Mouse (Mus musculus) central nervous system, embryonic 18 days (tissue): ENCODE data around the gene Stard10. TPM values are rescaled to one million over a fixed set of nuclear protein-coding genes. Genes with fewer than 3 reads are reported as not detected.

Source experiments
- polyA plus RNA-seq: library from polyadenylated mRNA; depleted of rRNA; stranded (reverse); fragments of >200 nt; gene quantifications from 2 replicates; pipeline ENCODE4 v1.2.3, GENCODE M21; 2012; rRNA removed

The Stard10 gene
- polyA plus RNA-seq: 15.6 and 16.3 TPM in 2 replicates

GRCm38 (mm10) chr7:101317014-101317413 lies at the start of gene Stard10:
Gene Stard10, plus strand, starts transcription at chr7:101317086.

GRCm38 (mm10) chr7:101301881-101302456 lies 14.9 kb upstream of the Stard10 start, which contains the start of gene Atg16l2:
Gene Atg16l2, minus strand, starts transcription at chr7:101302251.

GRCm38 (mm10) chr7:101347767-101348270 lies 30.9 kb downstream of the Stard10 start, which contains the start of gene Arap1:
Gene Arap1, plus strand, starts transcription at chr7:101348067.

Other genes with a start within 250 kb of the Stard10 start
- gene Fchsd2, start 224.2 kb upstream of the Stard10 start, polyA plus RNA-seq: 51.7 and 54.2 TPM in 2 replicates
- 44.7 and 47.5 TPM in 2 replicates for gene Atg16l2, start 14.8 kb upstream of the Stard10 start, polyA plus RNA-seq
- gene Arap1, start 31.0 kb downstream of the Stard10 start, polyA plus RNA-seq: 11.7 and 16.2 TPM in 2 replicates
- 0.63 TPM in 1 of 2 replicates, not detected in the other for gene Gm45837, start 93.8 kb downstream of the Stard10 start, polyA plus RNA-seq
- gene Pde2a, start 104.6 kb downstream of the Stard10 start, polyA plus RNA-seq: 46.2 and 51.6 TPM in 2 replicates